In genomic region chr11:32307006-32307405, GRCm38 (mm10) we compare ENCODE assay signal across 30 mouse cellular contexts. TPM values are rescaled to one million over a fixed set of nuclear protein-coding genes. Genes with fewer than 3 reads are reported as not detected.
"Had no signal": no experiment of that assay in that cellular context is flagged by ENCODE, and none has a peak within 500 bp of the region (broad histone marks: within the 10 kb centered on the region; RNA-seq: fewer than 3 reads in every experiment).

No protein-coding gene starts in this region.

- ATAC-seq: intestine, postnatal 0 days; midbrain, embryonic 13.5 days; midbrain, embryonic 16.5 days had no signal

- DNase-seq: kidney, adult 2 months; kidney, postnatal 25 days; layer of hippocampus, adult 9-11 months; lung, postnatal 10 days; lung, postnatal 36 days; thymus, adult 18-20 months; thymus, postnatal 14 days had no signal

- H3K36me3 ChIP-seq: limb, embryonic 10.5 days; limb, embryonic 13.5 days; lung, embryonic 15.5 days; midbrain, embryonic 10.5 days; midbrain, embryonic 13.5 days; neural tube, embryonic 13.5 days had no signal

- H3K4me3 ChIP-seq: layer of hippocampus, adult 2 months; limb, embryonic 10.5 days; limb, embryonic 13.5 days; lung, embryonic 15.5 days; megakaryocyte, embryonic 14.5 days; midbrain, embryonic 10.5 days; midbrain, embryonic 13.5 days; myocyte; neural tube, embryonic 13.5 days had no signal

- H3K9ac ChIP-seq: limb, embryonic 13.5 days; lung, embryonic 15.5 days; midbrain, embryonic 13.5 days; neural tube, embryonic 13.5 days had no signal

- H3K27ac ChIP-seq: kidney, postnatal 0 days; layer of hippocampus, adult 2 months; limb, embryonic 10.5 days; limb, embryonic 13.5 days; lung, embryonic 15.5 days; midbrain, embryonic 10.5 days; midbrain, embryonic 13.5 days; neural tube, embryonic 13.5 days had no signal

- H3K9me3 ChIP-seq: limb, embryonic 10.5 days; limb, embryonic 13.5 days; lung, embryonic 15.5 days; megakaryocyte, embryonic 14.5 days; midbrain, embryonic 10.5 days; midbrain, embryonic 13.5 days; neural tube, embryonic 13.5 days had no signal

- H3K4me2 ChIP-seq: limb, embryonic 13.5 days; lung, embryonic 15.5 days; midbrain, embryonic 13.5 days; neural tube, embryonic 13.5 days had no signal

- H3K4me1 ChIP-seq: limb, embryonic 13.5 days; lung, embryonic 15.5 days; midbrain, embryonic 13.5 days; neural tube, embryonic 13.5 days had no signal

- H3K27me3 ChIP-seq: lung, embryonic 15.5 days; midbrain, embryonic 13.5 days had no signal

RNA-seq across cellular contexts. Expression of gene Hbq1a, which starts 7.1 kb away (rescaled TPM):
- total RNA-seq: monocyte, adult 5-6 weeks; neutrophil, adult 5-6 weeks had no signal
- polyA plus RNA-seq: intestine, embryonic 14.5 days; kidney, embryonic 14.5 days; kidney, postnatal 0 days; large intestine, adult 2 months; limb, embryonic 10.5 days; liver, adult 2 months; midbrain, embryonic 10.5 days; small intestine, adult 2 months; testis, adult 2 months had no signal

RNA-seq across cellular contexts. Expression of gene Hba-a2, which starts 10.7 kb away (rescaled TPM):
- polyA plus RNA-seq: myocyte had no signal

RNA-seq across cellular contexts. Expression of gene Hbq1b, which starts 20.2 kb away (rescaled TPM):
- total RNA-seq: liver, adult 2 months; monocyte, adult 5-6 weeks had no signal
- polyA plus RNA-seq: intestine, postnatal 0 days; large intestine, adult 2 months; liver, adult 2 months; small intestine, adult 2 months; testis, adult 2 months had no signal

RNA-seq across cellular contexts. Expression of gene Hba-x, which starts 30.8 kb away (rescaled TPM):
- total RNA-seq: layer of hippocampus, adult 2 months; layer of hippocampus, postnatal 25 days; left cerebral cortex, adult 18-20 months; left cerebral cortex, postnatal 25 days; liver, adult 2 months; monocyte, adult 5-6 weeks; neutrophil, adult 5-6 weeks had no signal
- polyA plus RNA-seq: kidney, adult 2 months; large intestine, adult 2 months; liver, adult 2 months; myocyte; small intestine, adult 2 months; testis, adult 2 months had no signal
